Mouse (Mus musculus): ENCODE results near the gene Zfp207.
A peak's percentile ranks its signal among the peaks of the same experiment; 100 is the strongest.
"Not testable (repeated sequence)": the region's sequence is repeated elsewhere in the genome, so short reads cannot be mapped to it uniquely, and the experiment has no call there.

The Zfp207 gene

DNA sequence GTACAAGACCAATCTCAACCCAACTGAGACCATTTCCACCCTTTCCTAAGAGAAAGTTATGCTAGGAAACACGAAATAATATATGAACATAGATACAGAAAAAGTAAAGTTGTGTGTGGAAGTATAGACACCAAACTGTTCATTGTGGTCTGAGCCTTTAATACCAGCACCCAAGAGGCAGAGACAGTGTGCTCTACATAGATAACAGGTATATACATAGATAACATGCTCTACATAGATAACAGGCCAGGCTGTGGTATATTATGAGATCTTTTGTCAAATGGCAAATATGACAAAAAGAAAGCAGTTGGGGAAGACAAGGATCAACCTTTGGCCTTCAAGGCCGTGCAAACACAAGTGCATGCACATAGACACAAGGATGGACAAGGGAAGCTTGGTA is 27.3 kb downstream of the Zfp207 start:
- DNase-seq (ENCODE audit: low read depth): no peak

DNA sequence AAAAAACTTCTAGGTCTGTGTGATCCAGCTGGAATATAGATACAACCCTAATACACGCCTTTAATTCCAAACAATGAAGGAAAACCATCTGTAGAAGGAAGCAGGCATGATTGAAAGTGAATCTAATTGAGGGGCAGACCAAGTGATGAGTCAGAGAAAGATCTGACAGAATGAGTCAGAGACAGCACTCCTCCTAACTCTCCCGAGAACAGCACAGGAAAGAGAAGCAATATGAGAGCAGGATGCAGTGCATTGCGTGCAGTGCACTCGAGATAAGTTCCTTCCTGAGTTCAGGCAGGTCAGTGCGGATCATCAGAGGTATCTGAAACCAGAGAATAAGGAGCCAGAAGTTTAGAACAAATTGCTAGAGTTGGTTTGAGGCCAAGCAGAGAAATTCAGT is 34.0 kb downstream of the Zfp207 start:
- no peak for DNase-seq (ENCODE audit: low read depth)

DNA sequence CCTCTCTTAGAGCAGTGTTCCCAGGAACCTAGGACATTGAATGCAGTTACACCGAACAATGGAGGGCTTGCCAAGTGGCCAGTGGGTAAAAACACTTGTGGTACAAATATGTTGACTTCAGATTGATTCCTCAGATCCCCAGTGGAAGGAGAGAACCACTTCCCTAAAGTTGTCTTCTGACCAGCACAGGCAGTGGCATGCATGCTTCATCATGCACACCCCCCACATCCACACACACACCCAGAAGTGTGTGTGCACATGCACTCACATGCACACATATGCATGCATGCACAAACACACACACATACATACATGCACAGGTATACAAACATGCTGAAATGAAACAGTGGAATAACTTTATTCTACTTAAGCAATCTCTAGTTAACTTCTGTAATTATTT is 36.7 kb downstream of the Zfp207 start:
- no peak for DNase-seq (ENCODE audit: low read depth)

DNA sequence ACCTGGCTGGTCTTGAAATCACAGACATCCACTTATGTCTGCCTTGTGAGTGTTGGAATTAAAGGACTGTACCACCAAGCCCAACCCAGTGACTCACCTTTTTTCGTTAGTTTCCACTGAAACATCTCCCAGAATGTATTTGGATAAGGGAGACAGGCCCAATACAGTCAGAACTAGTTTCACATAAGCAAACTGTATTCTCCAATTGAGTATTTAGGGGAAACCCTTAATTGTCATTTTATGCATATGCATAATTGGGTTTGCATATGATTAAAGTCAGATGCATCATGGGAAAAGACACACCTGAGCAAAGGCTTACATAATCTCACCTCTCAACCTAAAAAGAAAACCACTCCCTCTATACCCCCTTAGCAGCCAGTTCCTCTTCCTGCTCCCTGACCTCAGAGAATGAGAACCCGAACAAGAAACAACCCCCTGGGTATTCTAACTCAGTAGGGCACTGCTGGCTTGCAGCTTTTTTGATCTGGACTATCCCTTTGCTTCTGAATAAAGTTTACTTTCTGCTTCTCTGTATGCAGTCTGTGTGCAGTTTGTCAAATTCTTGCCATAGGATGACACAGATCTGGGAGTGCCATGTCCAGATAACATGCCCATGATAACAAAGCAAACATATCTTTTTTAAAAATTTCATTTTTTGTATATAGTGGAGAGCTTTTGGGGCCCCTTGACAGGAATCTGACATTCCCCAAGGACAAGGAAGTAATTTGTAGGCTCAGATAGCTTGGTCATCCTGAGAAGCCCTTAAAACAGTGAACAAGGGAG is 37.3 kb downstream of the Zfp207 start:
- DNase-seq (ENCODE audit: low read depth): no peak

DNA sequence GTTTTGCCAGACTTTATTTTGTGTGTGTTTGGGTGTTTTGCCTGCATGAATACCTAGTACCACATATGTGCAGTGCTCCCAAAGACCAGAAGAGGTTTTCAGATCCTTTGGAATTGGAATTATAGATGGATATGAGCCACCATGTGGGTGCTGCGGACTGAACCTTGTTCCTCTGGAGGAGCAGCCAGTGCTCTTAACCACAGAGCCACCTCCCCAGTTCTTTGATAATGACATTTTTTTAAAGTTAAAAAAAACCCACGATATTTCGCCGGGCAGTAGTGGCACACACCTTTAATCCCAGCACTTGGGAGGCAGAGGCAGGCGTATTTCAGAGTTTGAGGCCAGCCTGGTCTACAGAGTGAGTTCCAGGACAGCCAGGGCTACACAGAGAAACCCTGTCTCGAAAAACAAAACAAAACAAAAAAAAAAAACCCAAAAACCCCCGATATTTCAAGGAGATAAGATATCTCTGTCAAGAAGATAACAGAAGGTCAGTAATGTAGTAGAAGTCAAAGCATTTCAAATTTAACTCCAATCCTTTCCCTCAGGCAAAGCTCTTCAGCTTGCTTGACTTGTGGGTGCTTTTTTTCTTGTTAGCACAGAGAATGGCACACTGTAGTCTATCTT is 38.5 kb downstream of the Zfp207 start:
- no peak for DNase-seq (ENCODE audit: low read depth)

DNA sequence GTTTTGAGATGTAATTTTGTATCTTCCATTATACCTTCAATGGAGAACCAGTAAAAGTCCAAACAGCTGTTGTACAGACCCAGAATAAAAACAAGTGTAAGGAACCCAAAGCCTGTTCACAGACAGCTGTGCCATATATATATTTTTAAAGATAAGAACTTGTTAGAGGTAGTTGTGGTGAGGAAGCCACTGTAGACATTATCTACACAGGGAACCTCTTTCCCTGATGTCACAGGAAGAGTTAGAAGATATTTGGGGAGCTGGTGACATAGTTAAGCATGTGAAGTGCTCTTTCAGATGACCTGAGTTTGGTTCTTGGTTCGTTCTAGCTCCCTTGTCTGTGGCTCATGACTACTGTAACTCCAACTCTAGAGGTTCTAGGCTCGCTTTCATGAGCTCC is 41.6 kb downstream of the Zfp207 start:
- DNase-seq (ENCODE audit: low read depth): no peak

DNA sequence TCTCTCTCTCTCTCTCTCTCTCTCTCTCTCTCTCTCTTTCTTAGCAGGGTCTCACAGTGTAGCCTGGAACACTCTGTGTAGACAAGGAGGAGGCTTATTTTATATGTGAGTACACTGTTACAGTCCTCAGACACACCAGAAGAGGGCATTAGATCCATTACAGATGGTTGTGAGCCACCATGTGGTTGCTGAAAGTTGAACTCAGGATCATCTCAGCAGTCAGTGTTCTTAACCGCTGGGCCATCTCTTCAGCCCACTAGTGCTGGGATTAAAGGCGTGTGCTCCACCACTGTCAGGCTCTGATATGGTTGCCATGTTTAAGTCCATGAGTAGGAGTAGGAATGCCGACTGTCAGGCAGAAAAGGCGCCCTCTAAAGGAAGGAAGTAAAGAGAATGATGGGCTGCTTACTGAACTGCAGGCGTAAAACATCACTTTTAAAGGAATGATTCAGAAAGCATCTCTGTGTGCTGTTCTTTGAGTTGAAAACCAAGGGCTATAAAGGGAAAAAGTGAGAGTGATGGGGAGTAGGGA is 42.2 kb downstream of the Zfp207 start:
- no peak for DNase-seq (ENCODE audit: low read depth)

DNA sequence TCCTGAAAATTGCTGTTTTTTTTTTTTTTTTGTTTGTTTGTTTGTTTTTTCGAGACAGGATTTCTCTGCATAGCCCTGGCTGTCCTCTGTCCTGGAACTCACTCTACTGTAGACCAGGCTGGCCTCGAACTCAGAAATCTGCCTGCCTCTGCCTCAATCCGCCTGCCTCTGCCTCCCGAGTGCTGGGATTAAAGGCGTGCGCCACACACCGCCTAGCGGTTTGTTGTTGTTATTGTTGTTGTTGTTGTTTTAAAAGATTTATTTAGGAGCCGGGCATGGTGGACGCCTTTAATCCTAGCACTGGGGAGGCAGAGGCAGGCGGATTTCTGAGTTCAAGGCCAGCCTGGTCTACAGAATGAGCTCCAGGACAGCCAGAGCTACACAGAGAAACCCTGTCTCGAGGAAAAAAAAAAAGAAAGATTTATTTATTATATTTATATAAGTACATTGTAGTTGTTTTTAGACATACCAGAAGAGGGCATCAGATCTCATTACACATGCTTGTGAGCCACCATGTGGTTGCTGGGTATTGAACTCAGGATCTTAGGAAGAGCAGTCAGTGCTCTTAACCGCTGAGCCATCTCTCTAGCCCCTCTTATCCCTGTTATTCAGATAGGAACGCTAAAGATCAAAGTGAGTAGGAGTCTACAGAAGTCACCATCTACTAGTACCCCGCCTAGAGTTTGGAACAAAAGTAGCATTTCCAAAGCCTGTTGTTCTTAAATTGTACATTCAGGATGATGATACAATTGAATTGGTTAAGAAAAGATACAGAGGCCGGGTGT is 43.1 kb downstream of the Zfp207 start:
- not testable (repeated sequence) for DNase-seq (ENCODE audit: low read depth)

DNA sequence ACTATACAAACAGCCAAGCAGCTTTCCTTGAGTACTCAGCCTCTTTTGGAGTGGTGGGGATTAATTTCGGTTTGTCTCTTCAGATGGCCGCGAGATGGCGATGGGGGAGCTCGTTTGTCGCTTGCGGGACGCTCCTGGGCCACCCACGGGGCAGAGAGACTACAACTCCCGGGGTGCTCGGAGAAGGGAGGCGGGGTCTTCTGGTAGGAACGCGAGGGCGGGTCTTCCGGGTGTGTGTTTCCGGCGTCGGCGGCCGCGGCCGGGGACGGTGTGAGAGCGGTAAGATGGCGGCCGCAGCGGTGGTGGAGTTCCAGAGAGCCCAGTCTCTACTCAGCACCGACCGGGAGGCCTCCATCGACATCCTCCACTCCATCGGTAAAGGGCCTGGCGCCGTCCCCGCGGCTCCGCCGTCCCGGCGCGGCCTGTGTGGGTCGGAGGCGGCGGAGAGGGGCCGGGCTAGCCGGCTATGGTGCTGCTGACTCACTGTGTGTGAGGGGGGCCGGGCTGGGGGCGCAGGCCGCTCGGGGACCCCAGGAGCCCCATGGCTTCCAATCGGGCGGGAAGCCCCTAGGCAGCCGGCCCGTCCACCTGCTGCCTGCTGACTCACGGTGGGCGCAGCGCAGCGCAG is 45.4 kb downstream of the Zfp207 start, which contains the start of gene Psmd11:
Psmd11 (plus strand) TSS at position 235 of the 628 bp plus-strand sequence.
- peak; percentile 69 for DNase-seq (ENCODE audit: low read depth)

DNA sequence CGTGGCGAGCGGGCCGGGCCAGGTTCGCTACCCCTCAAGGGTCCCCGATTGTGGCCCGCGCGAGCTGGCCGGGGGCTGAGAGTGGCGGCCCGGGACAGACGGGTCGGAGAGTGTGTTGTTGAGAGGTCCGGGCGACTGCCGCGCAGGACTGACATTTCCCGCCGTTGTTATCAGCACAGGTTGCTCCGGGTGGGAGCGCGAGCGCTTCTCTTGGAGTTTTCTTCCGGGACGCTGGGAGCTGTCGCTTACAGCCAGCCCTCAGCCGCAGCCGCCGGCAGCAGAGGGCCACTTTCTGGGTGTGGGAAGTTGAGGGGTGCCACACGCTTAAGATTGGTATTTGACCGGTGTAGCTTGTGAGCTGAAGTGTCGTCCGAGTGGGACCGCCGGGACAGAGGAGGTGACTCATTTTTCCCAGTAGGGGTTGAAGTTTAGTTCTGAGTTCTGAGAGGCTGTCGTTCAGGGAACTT is 46.0 kb downstream of the Zfp207 start:
- no peak for DNase-seq (ENCODE audit: low read depth)

DNA sequence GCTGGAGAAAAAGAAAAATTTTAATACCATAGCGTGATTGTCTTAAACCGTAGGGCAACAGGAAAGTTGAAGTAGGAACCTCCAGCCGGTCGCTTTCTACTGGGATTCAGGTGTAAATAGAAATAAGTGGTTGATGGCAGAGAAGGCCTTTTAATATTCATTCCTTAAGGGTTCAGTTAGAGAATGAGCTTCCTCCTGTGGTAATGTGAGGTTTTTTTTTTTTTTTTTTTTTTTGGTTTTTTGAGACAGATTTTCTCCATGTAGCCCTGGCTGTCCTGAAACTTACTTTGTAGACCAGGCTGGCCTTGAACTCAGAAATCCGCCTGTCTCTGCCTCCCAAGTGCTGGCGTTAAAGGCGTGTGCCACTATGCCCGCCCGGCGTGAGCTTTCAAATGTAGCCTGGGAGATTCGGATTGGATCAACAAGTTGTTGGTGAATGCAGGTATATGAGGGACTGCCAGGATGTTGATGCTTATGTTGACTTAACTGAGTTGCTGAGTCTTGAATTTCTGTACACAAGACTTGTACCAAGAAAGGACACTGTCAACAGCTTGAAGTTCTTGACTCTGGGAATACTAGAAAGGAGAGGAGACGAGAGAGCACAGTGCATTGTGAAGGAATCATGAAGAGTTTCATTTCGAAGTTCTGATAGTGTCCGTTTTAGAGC is 46.6 kb downstream of the Zfp207 start:
- no peak for DNase-seq (ENCODE audit: low read depth)

DNA sequence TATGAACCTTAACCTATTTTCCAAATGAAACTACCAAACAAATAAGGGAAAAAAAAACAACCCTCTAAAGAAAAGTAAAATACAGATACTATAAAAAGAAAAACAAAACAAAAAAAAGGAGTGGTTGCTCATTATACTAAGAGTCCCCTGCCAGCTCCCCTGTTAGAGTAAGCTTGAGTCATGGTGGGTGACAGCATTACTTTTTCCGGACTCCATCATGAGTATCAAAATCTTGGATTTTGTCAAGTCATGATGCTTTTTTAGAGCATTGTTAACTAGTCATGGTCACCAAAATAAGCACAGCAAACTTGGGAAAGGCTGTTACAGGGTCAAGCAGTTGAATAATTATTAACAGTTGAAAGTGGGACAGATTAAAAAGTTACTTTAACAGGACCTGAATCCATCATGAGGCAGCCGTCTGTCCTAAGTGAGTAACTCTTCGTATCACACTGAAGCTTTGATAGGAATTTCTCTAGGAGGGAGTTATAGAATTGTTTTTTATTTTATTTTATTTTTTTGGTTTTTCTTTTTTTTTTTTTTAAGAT is 47.4 kb downstream of the Zfp207 start:
- no peak for DNase-seq (ENCODE audit: low read depth)

DNA sequence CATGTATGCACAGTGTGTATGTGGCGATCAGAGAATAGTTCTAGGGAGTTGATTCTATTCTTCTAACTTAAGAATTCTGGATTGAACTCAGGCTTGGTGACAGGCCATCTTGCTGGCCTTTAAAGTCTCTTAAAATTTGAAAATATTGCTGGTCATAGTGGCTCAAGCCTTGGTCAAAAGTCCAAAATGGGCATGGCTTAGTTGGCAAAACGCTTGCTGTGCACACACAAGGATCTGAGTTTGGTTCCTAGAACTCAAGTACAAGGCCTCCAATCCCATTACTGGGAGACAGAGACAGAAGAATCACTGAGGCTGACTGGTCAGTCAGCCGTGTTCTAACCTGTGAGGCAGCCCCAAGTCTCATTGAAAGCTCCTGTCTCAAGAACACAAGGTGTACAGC is 63.8 kb downstream of the Zfp207 start:
- DNase-seq (ENCODE audit: low read depth): no peak

DNA sequence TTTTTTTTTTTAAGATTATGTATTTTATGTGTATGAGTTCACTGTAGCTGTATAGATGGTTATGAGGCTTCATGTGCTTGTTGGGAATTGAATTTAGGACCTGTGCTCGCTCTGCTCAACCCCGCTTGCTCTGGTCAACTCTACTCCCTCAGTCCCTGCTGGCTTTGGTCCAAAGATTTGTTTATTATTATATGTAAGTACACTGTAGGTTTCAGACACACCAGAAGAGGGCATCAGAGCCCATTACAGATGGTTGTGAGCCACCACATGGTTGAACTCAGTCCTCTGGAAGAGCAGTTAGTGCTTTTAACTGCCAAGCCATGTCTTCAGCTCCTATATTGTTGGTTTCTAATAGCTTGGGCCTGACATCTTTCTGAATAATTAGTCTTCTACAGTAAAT is 66.8 kb downstream of the Zfp207 start:
- DNase-seq (ENCODE audit: low read depth): no peak

DNA sequence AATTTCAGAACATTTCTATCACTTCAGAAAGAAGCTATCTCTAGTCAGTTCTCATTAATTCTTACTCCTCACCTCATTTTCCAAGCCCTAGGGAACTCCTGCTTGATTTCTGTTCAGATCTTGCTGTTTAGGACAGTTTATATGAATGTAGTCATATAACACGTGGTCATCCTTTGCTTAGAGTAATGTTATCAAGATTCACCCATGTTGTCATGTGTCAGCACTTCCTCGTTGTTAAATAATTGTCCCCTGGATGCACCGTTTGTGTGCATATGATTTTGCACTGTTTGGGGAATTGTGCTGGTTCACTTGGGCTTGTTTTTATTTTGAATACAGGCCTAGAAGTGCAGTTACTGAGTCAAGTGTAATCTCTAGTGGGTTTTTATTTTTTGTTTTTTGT is 69.2 kb downstream of the Zfp207 start:
- no peak for DNase-seq (ENCODE audit: low read depth)

DNA sequence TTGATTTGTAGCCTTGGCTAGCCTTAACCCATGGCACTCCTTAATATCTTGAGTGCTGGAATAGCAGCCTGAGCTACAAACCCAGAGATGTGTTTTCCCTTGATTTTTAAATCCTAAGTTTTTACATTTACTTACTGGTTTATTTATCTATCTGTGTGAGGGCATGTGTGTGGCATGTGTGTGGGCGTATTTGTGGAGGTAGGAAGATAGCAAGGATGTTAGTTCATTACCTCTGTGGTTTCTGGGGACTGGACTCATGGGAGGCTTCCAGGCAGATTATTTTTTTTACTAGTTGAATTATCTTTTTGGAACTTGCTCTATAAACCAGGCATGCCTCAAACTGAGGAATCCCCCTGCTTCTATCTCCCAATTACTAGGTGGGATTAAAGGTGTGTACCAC is 70.1 kb downstream of the Zfp207 start:
- no peak for DNase-seq (ENCODE audit: low read depth)

Measured in fibroblast of lung, adult 2 months (primary cell).